Mouse (Mus musculus) layer of hippocampus, adult 9-11 months (tissue): ENCODE measurements around the gene Tab3.

ENCODE experiments used
- DNase-seq: peaks from one replicate; pipeline ENCODE4 v3.0.0; 2022

Tab3 gene

GRCm38 (mm10) chrX:85573532-85574181 is at the start of gene Tab3:
Gene Tab3, plus strand, starts transcription at chrX:85574022.
- DNase-seq = peak; percentile 96

- DNase-seq = no peak
Measured at GRCm38 (mm10) chrX:85525545-85525944, 48.3 kb upstream of the Tab3 start.

GRCm38 (mm10) chrX:85526263-85527019 is 47.4 kb upstream of the Tab3 start:
- DNase-seq = no peak

GRCm38 (mm10) chrX:85558931-85559330 is 14.9 kb upstream of the Tab3 start:
- DNase-seq = no peak

- DNase-seq = no peak
Measured at GRCm38 (mm10) chrX:85566256-85566655, 7.6 kb upstream of the Tab3 start.

- no peak for DNase-seq
Measured at GRCm38 (mm10) chrX:85574182-85574541, 340 bp downstream of the Tab3 start.

- no peak for DNase-seq
Measured at GRCm38 (mm10) chrX:85576310-85576709, 2.5 kb downstream of the Tab3 start.

- DNase-seq = no peak
Measured at GRCm38 (mm10) chrX:85580768-85581167, 6.9 kb downstream of the Tab3 start.

- DNase-seq = no peak
Measured at GRCm38 (mm10) chrX:85582517-85582916, 8.7 kb downstream of the Tab3 start.

GRCm38 (mm10) chrX:85585575-85585974 is 11.8 kb downstream of the Tab3 start:
- no peak for DNase-seq

GRCm38 (mm10) chrX:85614701-85615100 is 40.9 kb downstream of the Tab3 start:
- no peak for DNase-seq

GRCm38 (mm10) chrX:85646204-85646777 is 72.5 kb downstream of the Tab3 start:
- no peak for DNase-seq

- DNase-seq = peak; percentile 6
Measured at GRCm38 (mm10) chrX:85676808-85677207, 103.0 kb downstream of the Tab3 start.

- no peak for DNase-seq
Measured at GRCm38 (mm10) chrX:85682125-85682524, 108.3 kb downstream of the Tab3 start.

GRCm38 (mm10) chrX:85683723-85684122 is 109.9 kb downstream of the Tab3 start:
- no peak for DNase-seq
